Mouse (Mus musculus) kidney, adult 2 months (tissue): ENCODE measurements around the gene Ace. TPM values are rescaled to one million over a fixed set of nuclear protein-coding genes. Genes with fewer than 3 reads are reported as not detected.

Experiments
- DNase-seq: peaks from one replicate; pipeline ENCODE4 v3.0.0; 2021
- H3K27ac ChIP-seq: fragments of 200-500 bp; 2 replicates; pipeline ENCODE4 v1.5.1; 2012; ENCODE audit warnings: low read depth, low read length, control low read depth, inconsistent platforms; ENCODE audit not compliant: insufficient read depth
- H3K27me3 ChIP-seq: fragments of 200-500 bp; replicated peaks from 2 replicates; pipeline ENCODE4 v1.6.1; 2012; ENCODE audit warnings: mild to moderate bottlenecking, moderate library complexity, low read length, inconsistent platforms; ENCODE audit not compliant: control insufficient read depth, insufficient read depth
- H3K36me3 ChIP-seq: fragments of 200-500 bp; 2 replicates; pipeline ENCODE4 v1.6.1; 2012; ENCODE audit warnings: mild to moderate bottlenecking, moderate library complexity, low read length, inconsistent platforms; ENCODE audit not compliant: control insufficient read depth, insufficient read depth
- H3K4me1 ChIP-seq: fragments of 200-500 bp; 2 replicates; pipeline ENCODE4 v1.6.1; 2011; ENCODE audit warnings: low read length; ENCODE audit not compliant: control insufficient read depth, insufficient read depth
- H3K4me3 ChIP-seq: fragments of 200-500 bp; 2 replicates; pipeline ENCODE4 v1.5.1; 2011; ENCODE audit warnings: mild to moderate bottlenecking, low read depth, low read length, control low read depth; ENCODE audit not compliant: insufficient read depth
- CTCF ChIP-seq: fragments of 200-500 bp; conservative IDR thresholded peaks from 2 replicates; pipeline ENCODE4 v1.5.1; 2011; ENCODE audit warnings: low read depth, mild to moderate bottlenecking, control low read depth, low read length, moderate library complexity, mixed read lengths; ENCODE audit not compliant: insufficient read depth, insufficient read length
- POLR2A ChIP-seq: fragments of 200-500 bp; IDR thresholded peaks from one replicate; pipeline ENCODE4 v1.6.1; 2011; ENCODE audit warnings: low read depth, low read length, control low read depth
- WGBS: fragments of 180-500 bp; shearing (Covaris S2); methylation state at CpG from one replicate; pipeline ENCODE4 v1.1.7; 2018; 5-methylcytosine and 5-hydroxymethylcytosine counted together
- polyA plus RNA-seq: library from polyadenylated mRNA; depleted of rRNA; stranded (reverse); fragments of >200 nt; gene quantifications from 2 replicates; pipeline ENCODE4 v1.2.3, GENCODE M21; 2012

Gene Ace
- polyA plus RNA-seq, 1 experiment = 68.0 TPM

DNA sequence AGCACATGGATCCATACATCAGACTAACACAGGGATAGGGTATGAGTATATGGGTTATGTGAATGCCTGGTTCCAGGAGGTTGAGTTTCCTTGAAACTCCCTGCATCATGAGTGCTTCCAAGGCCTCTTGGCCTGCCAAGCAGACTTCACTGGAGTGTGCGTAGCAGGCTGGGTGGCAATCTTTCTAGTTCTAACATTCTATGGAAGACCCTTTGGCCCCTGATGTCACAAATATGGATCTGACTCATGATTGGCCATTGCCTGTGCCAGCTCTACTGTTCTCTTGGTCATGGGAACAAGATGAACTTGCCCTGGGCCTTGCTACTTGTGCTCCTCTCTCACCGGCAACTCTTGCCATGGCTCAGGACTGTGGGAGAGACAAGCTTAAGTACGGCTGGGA lies 26.6 kb downstream of the Ace start, which contains the start of gene Ace3:
Gene Ace3, plus strand, starts transcription at position 301 of the 400 bp plus-strand sequence.
- Histone ChIP-seq H3K4me1 (no peaks in the 10 kb centered on the region), H3K36me3 (no peaks in the 10 kb centered on the region), H3K4me3 (no peak within 1 kb of the TSS), H3K27ac (no peak within 1 kb of the TSS), H3K27me3 (no peaks in the 10 kb centered on the region)
- no peak for DNase-seq
- TF ChIP-seq POLR2A (no peak), CTCF (no peak)
- 91% methylated on average over 3 of the region's 3 CpGs for WGBS

DNA sequence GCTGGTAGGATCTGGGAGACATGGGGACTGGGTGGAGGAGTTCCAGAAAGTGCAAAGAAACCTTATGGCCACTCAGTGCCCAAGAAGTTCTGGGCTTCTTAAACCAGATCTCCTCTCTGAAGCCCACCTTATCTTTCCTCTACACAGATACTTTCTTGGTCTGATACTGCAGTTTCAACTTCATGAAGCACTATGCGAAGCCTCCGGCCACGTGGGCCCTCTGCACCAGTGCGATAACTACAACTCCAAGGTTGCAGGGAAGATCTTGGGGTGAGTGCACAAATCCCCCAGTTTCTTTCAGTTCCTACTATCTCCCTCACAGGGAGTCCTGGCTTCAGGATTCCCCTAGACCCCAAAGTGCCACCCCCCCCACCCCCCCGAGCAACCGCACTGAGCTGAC lies 32.3 kb downstream of the Ace start:
- Histone ChIP-seq H3K36me3 (no peaks in the 10 kb centered on the region), H3K4me3 (no peak overlapping the region), H3K4me1 (peaks cover 8% of the 10 kb centered on the region), H3K27ac (no peak overlapping the region), H3K27me3 (no peaks in the 10 kb centered on the region)
- DNase-seq = no peak
- TF ChIP-seq CTCF (no peak), POLR2A (no peak)
- WGBS = 93% methylated on average over 6 of the region's 6 CpGs

DNA sequence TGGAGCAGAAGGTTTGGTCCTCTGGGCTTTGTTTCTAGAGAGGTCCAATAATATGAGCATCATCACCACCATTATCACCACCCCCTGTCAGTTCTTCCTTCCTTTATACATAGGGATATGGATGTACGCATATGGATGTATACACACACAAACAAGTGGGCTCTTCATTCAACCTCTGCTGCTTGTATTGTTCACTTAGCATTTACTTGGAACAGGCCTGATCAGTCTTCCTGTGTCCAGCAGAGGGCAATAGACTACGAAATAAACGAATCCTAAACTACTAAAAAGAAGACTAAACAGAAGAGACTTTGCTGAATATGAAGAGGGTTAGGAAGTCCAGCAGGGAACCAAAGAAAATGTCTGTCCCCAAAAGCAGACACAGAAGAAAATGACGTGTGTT lies 34.0 kb downstream of the Ace start:
- Histone ChIP-seq H3K27ac (no peak overlapping the region), H3K4me1 (peaks cover 16% of the 10 kb centered on the region), H3K27me3 (no peaks in the 10 kb centered on the region), H3K4me3 (no peak overlapping the region), H3K36me3 (no peaks in the 10 kb centered on the region)
- WGBS = 28% methylated on average over 4 of the region's 4 CpGs
- 0 out of 2 replicates have a peak, but pooled peaks have one; percentile 17 for TF ChIP-seq CTCF
- TF ChIP-seq POLR2A = no peak
- DNase-seq = peak; percentile 60

DNA sequence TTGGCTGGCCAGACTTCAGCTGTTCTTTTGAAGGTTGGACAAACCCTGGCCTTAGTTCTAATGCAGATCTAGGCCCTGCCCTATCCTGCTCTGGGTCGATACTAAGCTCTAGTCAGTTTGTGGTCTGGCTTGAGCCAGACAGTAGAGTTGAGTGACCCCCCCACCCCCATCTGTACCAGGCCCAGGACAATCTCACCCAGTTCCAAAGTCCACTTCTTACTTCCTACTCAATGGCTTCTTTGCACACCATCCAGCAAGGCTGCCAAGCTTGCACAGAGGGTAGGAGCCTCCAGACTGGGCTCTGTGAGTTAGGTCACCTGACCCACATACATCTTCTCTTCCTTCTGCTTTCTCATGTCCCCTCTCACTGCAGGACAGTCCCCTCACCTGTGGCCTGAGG lies 36.8 kb downstream of the Ace start:
- no peak for TF ChIP-seq CTCF
- no peak for TF ChIP-seq POLR2A
- WGBS = 62% methylated on average over 1 of the region's 1 CpGs
- Histone ChIP-seq H3K36me3 (no peaks in the 10 kb centered on the region), H3K27ac (no peak overlapping the region), H3K4me1 (peaks cover 16% of the 10 kb centered on the region), H3K4me3 (no peak overlapping the region), H3K27me3 (no peaks in the 10 kb centered on the region)
- peak; percentile 78 for DNase-seq

DNA sequence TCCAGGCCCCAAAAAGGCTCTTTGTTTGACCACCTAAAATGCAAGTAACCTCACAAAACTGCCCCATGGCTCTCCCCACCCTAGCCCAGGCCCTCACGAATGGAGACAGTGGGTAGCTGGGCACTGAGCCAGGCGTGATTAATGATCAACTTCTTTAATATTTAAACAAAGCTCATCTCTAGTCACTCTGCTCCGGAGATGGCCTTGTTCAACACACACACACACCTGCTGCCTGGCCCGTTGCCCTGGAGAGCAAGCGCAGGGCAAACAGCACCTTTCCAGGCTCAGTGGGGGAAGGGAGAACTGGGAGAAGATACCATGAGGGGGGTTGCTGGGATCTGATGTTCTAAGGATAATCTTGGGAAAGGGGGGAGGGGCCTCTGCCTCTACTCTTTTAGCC lies 38.2 kb downstream of the Ace start:
- 29% methylated on average over 5 of the region's 5 CpGs for WGBS
- 0 out of 2 replicates have a peak overlapping the region, but pooled peaks have one; percentile 29 for H3K27ac ChIP-seq

DNA sequence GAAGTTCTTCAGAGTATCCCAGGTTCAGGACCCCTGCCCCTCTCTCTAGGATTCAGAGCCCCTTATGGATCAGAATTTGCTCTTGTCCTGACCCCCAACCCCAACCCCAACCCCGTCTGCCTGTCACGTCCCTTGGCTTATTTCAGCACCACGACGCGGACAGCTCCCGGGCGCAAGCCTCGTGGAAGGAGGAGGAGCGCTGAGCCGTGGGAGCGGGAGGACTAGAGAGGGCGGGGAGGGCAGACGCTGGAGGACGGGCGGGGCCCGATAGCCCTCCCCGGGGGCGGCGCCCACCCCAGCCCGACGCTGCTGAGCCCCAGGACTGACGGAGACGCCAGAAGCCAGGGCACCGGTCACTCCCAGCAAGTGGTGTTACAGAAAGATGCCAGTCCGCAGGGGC lies 40.1 kb downstream of the Ace start, which contains the start of gene Kcnh6:
Gene Kcnh6, plus strand, starts transcription at position 304 of the 400 bp plus-strand sequence.
- no peaks in the 10 kb centered on the region for H3K36me3 ChIP-seq
- H3K27ac ChIP-seq = no peak within 1 kb of the TSS
- peaks cover 16% of the 10 kb centered on the region for H3K4me1 ChIP-seq
- WGBS = 2% methylated on average over 25 of the region's 25 CpGs
- TF ChIP-seq CTCF (no peak), POLR2A (no peak)
- no peak within 1 kb of the TSS for H3K4me3 ChIP-seq
- H3K27me3 ChIP-seq = no peaks in the 10 kb centered on the region
- DNase-seq = peak; percentile 73

More for the DNA sequence above, 38.2 kb downstream of the Ace start:
- no peak for TF ChIP-seq POLR2A
- Histone ChIP-seq H3K27me3 (no peaks in the 10 kb centered on the region), H3K36me3 (no peaks in the 10 kb centered on the region), H3K4me1 (peaks cover 16% of the 10 kb centered on the region), H3K4me3 (no peak overlapping the region)
- peak; percentile 95 for DNase-seq

DNA sequence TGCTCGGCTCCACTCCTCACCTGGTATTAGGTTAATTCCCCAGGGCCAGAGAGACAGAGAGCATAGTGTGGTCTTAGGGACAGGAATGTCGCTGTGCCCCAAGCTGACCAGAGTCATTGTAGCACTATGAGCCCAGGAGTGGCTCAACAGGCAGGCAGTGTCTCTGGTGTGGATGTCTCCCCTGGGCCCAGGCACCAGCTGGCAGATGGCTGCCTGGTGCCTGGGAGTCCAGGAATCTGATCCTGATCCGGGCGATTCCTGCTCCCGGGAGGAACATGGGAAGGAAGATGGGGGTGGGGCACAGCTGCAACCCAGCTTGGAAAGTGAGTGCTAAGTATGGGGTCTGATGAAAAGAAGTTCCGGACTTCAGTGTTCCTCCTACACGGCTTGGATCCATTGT lies 45.0 kb downstream of the Ace start:
- H3K36me3 ChIP-seq = no peaks in the 10 kb centered on the region
- no peak overlapping the region for H3K27ac ChIP-seq
- DNase-seq = no peak
- WGBS = 33% methylated on average over 7 of the region's 7 CpGs
- no peaks in the 10 kb centered on the region for H3K27me3 ChIP-seq
- TF ChIP-seq POLR2A (no peak), CTCF (no peak)
- H3K4me3 ChIP-seq = no peak overlapping the region
- H3K4me1 ChIP-seq = no peaks in the 10 kb centered on the region

DNA sequence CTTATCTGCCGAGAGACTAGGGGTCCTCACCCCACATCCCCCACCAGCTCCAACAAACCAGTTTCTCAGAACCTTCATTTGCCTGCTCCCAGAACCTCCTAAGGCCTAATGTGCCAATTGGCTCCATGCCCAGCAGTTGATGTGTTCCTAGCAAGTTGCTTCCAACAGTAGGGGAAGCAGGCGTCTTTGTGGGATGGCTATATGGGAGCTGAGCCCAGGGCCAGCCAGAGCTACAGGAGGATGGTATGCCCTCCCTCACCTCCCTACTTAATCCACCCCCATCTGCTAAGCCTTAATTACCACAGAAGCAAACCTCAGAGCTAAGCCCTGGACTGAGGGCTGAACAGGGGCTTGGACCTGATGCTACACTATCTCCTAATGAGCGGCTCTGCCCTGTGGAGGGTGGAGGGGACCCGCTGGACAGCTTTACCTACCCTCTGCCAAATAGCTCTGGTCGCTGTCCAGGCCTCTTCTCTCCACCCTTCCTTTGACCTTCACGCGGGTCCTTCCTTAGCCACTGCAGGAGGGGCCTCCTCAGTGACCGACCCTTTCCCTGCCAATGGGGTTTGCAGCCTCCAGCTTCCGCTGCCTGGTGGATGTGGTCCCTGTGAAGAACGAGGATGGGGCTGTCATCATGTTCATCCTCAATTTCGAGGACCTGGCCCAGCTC lies 45.9 kb downstream of the Ace start:
- no peaks in the 10 kb centered on the region for H3K27me3 ChIP-seq
- H3K36me3 ChIP-seq = no peaks in the 10 kb centered on the region
- TF ChIP-seq POLR2A (no peak), CTCF (no peak)
- 58% methylated on average over 11 of the region's 11 CpGs for WGBS
- peak; percentile 50 for DNase-seq
- H3K4me3 ChIP-seq = no peak overlapping the region
- no peaks in the 10 kb centered on the region for H3K4me1 ChIP-seq
- no peak overlapping the region for H3K27ac ChIP-seq
